Mouse (Mus musculus) layer of hippocampus, adult 9-10 months (tissue): Measurements from ENCODE around the gene Reep3.

Source experiments
- DNase-seq: peaks from one replicate; pipeline ENCODE4 v3.0.0; 2022; ENCODE audit warnings: low spot score

The Reep3 gene

DNA sequence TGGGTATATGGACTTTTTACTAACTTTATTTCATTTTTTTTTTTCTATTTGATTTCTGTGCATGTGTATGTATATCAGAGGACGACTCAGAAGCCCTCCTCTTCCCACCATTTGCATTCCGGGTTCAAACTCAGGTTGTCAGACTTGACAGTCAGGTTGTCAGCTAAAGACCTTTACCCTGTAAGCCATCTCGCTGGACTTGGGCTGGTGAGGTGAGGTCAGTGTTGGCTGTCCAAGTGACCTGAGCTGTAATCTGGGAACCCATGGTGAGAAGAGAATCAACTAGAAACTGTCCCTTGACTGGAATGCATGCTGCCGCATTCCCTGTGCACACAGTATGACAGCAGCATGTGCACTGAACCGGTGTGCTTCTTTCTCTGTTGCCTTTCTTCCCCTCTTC, 12.9 kb upstream of the Reep3 start:
- no peak for DNase-seq

DNA sequence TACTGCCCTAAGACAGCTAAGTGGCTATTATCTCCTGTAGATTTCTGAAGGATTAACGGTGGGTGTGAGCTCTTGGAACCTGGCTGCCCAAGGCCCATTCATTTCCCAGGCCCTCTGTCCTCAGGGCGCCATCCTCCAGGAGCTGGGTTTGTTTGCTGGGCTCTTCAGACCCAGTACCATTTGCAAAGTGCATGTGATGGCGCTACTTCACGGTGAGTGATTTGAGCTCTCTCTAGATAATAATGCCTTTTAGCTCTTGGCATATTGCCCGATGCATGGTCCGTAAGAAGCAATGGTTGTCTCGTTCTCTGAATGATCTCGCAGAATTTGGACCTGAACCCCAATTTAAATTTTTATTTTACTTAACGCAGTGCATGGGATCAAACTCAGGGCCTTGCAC, 11.4 kb upstream of the Reep3 start:
- no peak for DNase-seq

DNA sequence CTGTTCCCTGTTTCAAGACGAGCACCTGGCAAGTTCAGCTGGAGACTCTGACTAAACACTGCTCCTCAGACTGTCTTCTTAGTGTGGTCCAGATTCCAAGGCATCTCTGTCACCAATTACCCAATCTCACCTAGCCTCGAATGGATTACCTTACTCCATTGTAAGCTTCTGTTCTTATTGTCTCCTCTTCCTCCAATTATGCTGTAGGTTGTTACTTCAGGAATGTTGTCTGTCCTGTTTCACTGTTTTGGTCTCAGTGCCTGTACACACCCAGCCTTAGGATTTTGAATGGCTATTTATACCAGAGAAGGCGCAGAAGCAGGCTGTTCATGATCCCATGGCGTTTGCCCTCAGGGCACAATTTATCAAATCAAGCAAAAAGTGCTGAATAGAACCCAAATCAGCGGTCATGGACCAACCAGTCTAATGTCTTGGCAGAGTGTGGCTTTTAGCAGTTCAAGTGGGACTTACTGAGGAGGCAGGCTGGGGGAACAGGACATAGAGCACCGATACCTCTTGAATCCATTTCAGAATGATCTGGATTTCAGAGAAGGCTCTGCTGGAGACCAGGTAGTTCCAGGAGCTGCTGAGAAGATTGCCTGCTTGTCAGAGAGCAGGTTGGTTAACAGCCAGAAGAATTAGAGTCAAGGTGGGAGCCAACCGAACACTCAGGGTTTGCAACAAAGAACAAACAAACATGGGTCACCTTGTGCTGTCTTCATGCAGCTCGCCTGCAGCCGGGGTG, 10.4 kb upstream of the Reep3 start:
- DNase-seq = no peak

DNA sequence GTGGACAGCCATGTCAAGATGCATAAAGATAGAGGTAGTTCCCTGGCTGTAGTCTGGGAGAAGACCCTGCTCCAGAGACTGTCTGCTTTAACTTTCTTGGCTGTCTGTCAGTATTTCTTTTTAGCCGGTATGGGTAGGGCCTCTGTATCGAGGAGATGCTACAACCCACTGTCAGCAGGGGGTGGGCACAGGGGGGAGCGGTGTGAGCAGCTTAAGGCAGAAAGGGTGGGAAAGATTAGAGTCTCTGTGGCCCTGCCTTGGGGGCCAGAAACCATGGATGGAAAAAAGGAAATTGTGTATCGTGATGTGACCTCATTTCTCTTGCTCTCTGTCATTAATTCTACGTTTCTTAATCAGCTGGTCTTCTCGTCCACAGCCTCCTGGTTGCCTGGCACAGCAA, 9.7 kb upstream of the Reep3 start:
- no peak for DNase-seq

DNA sequence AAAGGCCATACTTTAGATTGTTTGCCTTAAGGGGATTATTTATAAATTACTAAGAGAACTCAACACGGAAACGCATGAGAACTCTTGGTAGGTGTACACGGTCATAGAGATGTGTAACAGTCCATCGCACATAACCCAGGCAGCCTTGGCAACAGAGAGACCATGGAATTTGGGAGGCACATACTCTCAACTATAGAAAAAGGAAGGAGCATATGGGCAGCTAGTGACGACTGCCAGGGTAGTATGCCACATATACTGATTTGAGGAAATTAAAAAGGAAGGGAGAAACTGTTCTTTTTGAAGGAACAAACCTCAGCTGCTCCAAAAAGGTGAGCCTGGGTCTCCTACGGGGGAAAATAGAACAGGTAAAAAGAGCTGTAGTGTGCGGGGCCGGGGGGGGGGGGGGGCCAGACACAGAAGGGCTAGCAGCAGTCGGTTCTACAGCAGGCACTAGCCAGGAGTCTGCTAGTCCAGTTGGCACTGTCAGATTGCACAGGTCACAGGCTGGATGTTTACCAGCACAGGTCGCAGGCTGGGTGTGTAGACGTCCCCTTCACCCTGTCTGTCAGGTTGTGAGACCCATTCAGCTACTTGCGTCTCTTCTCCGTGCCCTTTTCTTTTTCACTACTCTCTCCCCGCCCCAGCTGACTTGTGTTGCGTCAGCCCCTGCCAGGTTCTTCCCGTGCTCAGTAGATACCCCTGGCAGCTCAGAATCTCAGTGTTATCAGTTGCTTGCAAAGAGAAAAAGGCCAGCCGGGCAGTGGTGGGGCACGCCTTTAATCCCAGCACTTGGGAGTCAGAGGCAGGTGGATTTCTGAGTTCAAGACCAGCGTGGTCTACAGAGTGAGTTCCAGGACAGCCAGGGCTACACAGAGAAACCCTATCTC, 8.8 kb upstream of the Reep3 start:
- no peak for DNase-seq

DNA sequence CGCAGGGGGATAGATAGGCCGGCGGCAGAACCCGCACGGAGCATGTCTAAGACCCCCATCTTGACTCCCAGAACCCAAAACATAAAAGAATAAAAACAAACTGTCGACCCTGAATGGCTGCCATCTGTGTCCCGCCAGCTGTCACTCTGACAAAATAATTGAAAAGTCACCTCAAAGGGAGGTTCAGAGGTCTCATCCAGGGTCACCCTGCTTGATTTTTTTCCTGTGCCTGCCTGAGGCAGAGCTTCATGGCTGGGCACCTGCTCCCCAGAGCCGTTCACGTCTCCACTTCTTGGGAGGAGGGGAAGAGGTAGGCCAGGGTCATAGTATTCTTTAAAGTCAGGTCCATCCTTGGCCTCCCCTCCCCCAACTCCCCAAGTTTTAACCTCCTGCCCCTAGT, 7.8 kb upstream of the Reep3 start:
- no peak for DNase-seq

DNA sequence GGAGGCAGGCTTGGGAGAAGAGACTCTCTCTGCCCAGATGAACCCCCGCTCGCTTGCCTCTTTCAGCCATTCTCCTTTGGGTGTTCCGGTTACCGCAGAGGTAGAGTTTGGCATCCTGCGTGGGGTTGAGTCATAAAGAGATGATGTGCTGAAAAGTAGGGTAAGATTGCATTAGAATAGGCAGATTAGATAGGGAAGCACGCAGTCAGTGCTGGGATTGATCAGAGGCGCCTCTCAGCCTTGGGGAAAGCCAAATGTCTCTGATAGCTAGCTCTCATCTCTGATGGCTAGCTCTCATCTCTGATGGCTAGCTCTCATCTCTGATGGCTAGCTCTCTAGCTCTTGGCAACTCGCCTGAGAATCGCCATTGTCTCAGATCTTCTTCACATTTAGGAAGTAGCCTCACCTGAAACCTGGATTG, 4.1 kb upstream of the Reep3 start:
- no peak for DNase-seq

DNA sequence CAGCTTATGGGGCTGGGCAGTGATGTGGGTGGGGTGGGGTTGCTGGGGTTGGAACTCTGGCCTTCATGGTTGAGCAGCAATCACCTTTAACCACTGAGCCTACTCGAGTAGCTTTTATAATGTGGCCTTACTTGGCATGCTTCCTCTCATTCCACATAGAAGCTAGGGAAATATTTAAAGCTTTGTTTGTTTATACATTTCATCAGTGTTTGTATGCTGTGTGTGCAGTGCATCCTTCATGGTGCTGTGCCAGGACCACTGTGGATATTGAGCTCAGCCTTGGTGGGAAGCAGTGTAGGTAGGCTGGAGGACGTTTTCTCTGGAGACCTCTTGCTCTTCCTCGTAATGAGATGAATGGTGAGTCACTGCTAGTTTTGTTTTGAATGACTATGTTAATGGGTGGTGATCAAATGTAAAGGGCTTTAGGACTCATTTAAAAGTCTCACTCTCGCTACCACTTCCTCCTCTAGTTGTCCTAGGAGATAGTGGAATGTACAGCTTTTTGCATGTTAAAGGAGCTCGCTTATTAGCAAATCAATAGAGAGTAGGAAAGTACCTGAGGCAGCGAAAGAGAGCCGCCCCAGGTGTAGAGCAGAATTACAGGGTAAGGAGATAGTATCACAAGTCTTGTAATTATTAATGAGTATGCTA, 3.4 kb upstream of the Reep3 start:
- DNase-seq = no peak

DNA sequence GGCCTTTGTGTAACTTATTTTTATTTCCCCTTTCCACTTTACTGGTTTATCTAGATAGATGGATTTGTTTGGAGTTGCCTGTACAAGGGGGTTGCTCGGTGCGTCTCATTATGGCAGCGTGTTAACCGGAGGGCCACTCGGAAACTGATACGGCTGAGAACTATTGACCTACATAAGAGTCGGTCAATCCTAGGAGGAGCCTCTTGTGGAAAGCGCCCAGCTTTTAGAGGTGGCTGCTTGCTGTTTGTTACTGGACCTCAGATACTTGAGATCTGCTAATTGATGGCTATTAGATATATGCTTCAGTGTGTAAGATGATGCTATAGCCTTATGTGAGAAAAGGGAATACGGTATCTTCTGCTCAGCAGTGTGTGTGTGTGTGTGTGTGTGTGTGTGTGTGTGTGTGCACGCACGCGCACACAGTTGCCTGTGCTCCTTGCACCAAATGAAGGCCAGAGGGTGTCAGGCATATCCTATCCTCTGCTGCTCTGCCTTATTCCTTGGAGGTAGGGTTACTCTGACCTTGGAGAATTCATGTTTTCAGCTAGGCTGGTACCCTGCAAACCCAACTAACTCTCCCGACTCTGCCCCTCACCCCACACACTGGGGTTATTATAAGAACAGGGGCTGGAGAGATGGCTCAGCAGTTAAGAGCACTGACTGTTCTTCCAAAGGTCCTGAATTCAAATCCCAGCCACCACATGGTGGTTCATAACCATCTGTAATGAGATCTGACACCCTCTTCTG, 2.6 kb upstream of the Reep3 start:
- DNase-seq = no peak

DNA sequence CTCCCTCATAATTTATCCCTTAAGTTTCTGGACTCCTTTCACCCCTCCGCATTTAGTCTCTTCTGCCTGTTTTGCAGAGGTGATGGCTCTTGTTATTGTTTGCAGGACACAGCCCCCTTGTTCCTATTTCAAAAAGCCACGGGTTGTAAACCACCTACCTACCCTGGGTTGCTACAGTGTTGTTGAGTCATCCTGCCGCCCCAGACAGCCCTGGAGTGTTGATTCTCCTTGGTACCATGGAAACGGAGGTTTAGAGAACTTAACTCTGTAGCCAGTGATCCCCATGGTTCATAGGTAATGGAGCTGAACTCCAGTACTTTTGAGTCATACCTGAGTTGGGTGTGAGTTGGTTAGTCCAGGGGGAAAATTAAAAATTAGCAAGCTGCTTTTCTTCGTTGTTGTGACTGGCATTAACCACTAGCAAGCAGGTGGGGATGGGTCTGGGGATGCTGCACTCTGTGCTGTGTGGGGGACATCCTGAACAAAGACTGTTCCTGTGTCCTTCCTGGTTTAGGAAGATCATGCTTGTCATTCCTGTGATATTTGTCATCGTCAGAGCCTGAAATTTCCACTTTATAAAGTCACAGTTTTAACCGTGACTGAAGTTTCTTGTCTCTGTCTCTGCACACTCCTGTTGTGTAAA, 1.8 kb upstream of the Reep3 start:
- no peak for DNase-seq

DNA sequence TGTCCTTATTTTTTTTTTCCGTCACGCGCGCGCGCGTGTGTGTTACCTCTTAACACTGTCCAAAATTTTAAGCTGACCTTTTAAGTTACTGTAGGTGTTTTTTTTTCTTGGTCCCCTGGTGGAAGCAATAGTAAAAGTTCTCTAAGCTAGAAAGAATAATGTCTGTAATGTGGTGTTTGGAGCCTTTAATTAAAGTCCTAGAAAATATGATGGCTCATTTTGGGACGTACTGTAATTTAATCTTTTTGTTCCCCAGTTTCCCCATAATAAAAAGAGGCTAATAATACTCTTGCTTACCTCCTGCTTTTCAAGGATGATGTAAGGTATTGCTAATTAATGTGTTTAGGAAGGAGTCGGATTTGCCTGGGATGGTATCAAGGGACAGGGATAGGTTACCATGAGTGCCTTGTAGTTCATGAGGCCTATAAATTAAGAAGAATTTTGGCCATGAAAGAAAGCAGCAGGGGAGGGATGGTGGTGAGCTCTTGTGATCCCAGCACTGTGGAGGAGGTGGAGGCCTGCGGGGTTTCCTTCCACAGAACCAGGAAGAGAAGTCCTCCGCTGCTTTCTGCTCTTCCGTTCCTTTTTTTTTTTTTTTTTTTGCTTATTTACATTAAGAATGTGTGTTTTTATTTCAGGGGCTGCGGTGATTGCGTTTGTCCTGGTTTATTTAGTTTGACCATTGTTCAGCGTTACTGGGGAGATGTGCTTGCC, 849 bp upstream of the Reep3 start:
- no peak for DNase-seq

DNA sequence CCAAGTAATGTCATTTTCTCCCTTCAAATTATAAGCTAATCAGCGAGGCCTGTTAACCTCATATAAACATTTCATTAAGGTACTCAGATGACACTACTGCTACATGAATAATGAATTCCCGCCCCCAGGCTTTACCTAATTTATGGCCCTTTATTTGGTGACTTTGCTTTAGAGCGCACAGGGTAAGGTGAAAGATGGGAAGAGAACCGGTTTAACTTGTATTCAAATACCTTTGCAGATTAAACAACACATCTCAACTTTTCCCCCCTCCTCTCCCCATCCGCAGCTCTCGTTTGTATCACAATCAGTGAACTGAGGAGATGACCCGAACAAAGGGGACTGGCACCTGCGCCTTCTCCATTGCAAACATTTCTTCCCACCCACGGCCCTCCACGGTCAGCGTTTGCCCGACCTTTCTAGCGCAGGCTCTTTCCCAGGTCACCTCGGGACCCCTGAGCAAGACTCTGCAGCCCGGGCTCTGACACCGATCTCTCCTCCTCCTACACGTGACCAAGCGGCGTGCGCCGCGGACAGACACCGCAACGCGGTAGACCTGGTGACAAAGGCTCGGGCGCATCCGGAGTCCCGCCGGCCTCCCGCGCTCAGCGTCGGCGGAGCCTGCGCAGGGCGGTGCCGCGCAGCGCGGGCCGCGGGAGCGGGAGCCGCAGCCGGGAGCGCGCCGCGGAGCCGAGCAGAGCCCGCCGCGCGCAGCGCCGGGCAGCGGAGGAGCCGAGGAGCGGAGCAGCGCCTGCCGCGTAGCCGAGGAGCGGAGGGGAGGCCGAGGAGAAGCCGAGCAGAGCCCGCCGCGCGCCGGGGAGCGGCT, 736 bp downstream of the Reep3 start, which contains the start of gene Jmjd1c:
Gene Jmjd1c (plus strand): TSS at position 328 of the 823 bp plus-strand sequence.
- no peak for DNase-seq

DNA sequence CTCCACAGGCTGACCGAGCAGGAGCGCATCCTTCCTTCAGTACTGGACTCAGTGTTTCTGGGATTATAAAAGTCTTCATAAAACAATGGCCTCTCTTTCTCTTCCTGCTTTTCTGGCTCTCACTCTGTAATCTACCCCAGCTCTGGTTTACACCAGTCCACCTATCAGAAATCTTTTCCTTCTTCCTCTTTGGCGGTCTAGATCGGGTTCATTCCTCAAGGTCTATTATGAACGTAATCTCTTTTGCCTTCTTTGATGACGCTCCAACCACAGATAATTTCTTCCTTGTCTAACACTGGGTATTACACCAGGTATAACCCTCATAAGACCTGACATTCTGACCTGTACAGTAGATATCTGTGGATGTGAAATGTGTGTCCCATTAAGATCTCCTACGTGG, 1.8 kb downstream of the Reep3 start:
- DNase-seq = no peak

DNA sequence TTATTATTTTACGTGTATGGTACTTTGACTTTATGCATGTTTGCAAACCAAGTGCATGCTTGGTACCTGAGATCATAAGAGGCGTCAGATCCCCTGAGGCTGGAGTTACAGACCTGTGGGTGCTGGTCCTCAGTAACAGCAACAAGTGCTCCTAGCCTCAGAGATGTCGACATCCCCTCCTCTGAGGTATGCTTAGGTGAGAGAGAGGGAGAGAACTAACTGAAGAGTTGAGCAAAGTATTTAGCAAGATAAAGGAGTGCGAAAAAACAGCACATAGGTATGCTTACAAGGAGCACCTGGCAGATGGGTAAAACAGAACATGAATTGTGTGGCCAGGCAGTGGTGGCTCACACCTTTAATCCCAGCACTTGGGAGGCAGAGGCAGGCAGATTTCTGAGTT, 6.1 kb downstream of the Reep3 start:
- no peak for DNase-seq

DNA sequence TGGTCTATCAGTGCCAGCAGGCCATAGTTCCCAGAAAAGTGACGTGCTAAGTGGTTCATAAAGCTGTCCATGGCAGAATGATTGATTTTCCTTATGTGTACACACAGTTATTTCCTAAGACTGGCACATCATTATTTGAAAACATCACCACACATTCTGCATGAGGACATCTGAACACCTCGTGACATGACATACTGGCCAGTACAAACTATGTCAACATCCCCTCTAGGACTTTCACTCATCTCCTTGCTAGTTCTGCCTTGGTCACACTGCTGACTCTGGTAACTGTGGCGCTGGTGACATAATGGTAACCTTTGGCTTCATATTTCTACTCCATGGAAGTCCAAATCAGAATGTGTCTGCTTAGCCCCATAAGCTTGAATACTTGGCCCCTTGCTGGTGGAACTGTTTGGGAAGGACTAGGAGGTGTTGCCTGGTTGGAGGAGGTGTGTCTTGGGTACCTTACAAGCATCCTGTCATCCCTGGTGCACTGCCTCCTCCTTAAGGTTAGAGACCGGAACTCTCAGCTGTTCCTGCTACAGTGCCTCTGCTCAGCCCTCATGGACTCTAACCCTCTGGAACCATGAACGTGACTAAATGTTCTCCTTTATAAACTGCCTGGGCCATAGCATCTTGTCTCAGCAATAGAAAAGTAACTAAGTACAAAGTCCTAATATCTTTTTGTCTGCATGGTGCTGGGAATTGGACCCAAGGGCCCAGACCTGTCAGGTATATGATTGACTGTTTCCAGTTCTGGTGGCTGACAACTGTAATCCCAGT, 9.1 kb downstream of the Reep3 start:
- DNase-seq = no peak

DNA sequence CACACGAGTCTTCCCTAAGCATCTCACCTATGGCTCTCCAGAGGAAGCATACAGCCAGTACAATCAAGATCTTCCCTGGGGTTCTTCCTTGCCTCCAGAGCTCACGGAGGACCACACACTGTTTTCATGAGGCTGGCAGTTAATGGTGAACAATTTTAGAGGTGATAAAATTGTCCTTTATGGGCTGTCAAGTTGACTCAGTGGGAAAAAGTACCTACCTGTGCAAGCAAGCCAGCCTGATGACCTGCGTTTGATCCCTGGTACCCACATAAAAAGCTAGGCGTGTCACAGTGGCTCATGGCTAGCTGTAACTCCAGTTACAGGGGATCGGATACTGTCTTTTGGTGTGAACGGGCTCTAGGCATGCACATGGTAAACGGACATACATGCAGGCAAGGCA, 10.8 kb downstream of the Reep3 start:
- no peak for DNase-seq

DNA sequence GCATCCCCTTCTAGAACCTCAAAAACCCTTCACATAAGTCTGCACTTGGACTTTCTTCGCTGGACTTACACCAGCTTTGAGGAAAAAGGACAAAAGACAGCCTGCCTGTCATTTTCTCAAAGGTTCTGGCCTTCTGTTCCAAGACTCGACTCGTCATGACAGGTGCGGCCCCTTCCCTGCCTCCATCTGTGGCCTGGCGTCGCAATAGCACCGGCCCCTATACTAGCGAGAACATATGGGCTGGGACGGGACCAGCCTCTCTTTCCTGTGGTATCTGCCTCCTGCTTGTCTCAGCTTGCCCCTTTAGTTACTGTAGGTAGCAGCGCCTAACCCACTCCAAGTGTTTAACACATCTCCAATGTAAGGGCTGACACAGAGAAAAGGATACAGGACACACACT, 11.6 kb downstream of the Reep3 start:
- no peak for DNase-seq

DNA sequence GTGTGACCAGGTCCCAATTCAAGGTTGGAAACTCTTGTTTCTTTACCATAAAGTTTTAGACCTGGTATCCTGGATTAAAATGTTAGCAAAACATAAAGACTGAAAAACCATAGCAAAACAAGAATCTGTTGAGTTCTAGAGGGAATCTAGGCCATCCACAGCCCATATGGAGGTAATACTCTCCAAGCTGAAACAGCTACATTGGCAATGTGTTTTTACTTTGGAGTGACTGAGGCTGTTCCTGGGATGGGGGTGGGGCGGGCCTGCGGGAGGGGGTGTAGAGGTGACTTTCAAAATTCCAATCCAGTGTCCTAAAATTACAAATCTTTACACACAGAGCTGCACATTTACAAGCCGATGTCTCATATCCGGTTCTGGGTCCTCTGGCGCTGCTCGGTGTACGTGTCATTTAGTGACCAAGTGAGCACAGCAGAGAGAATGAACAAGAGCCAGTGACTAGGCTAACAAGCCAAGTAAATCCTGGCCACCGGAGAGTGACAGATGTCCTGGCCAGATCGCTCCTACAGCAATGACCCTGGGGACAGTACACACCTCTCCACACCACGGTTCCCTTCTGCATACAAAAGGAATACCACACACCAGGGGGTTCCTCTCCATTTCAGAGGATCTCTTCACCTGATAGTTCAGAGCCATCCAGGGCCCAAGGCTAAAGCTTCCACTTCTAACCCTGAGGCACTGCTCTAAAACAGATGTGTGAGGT, 13.1 kb downstream of the Reep3 start:
- no peak for DNase-seq

DNA sequence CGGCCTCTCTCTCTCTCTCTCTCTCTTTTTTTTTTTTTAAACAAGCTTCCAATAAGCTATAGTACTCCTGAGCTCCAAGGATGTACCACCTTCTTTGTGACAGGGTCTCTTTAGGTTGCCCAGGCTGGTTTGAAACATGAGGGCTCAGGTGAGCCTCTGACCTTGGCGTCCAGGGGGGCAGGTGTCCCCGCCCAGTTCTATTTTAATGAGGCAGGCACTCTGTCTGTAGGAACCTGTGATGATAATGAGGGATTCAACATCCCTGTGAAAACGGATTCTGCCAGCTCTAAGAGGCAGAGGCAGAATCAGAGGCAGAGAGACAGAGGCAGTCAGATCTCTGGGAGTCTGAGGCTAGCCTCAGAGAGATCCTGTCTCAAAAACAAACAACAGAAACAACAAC, 14.2 kb downstream of the Reep3 start:
- DNase-seq = no peak
